Mouse (Mus musculus): ENCODE measurements at regions not wholly inside any gene's neighbourhood (a gene's known extent, or its start where the extent isn't known, plus 50 kb on each side); places are given as distances from the start of the nearest gene placed in this dataset.

DNA sequence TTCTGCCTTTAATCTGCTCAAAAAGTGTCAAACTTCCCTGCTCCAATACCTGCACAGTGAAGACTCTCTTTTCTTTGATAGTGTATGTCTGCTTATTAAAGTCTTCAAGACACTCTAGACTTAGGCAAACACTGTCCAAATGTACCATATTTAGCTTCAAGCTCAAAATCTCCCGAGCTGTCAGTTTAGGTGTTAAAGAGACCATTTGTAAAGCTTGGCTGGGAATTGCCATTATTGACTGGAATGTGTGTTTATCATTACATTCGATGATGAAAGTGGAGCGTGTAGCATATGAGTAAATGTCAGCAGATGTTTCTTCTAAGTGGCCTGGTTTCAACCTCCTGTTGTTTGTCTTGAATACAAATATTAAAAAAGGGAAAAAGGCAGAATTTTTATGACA is 564.4 kb downstream of the Prkd1 start:
- no peak overlapping the region for H3K4me3 ChIP-seq (ENCODE audit: low read depth, low read length)
- 44% methylated on average over 3 of the region's 3 CpGs for WGBS
- no peaks in the 10 kb centered on the region for H3K27me3 ChIP-seq (replicated peaks; ENCODE audit: insufficient read depth, low read length)
- no peak for ATAC-seq
- DNase-seq (ENCODE audit: low spot score): no peak
- H3K36me3 ChIP-seq (ENCODE audit: insufficient read depth, low read length): no peaks in the 10 kb centered on the region
- H3K9ac ChIP-seq (replicated peaks; ENCODE audit: low read depth): no peak overlapping the region
- no peak overlapping the region for H3K4me2 ChIP-seq (replicated peaks; ENCODE audit: low read depth, low read length)
- no peak overlapping the region for H3K27ac ChIP-seq (ENCODE audit: low read length)
- TF ChIP-seq CTCF (IDR thresholded peaks at IDR 0.05): no peak
- TF ChIP-seq EP300 (IDR thresholded peaks at IDR 0.05): no peak
- no peaks in the 10 kb centered on the region for H3K9me3 ChIP-seq (ENCODE audit: low read length)
- no peaks in the 10 kb centered on the region for H3K4me1 ChIP-seq (ENCODE audit: insufficient read depth, low read depth, low read length)

DNA sequence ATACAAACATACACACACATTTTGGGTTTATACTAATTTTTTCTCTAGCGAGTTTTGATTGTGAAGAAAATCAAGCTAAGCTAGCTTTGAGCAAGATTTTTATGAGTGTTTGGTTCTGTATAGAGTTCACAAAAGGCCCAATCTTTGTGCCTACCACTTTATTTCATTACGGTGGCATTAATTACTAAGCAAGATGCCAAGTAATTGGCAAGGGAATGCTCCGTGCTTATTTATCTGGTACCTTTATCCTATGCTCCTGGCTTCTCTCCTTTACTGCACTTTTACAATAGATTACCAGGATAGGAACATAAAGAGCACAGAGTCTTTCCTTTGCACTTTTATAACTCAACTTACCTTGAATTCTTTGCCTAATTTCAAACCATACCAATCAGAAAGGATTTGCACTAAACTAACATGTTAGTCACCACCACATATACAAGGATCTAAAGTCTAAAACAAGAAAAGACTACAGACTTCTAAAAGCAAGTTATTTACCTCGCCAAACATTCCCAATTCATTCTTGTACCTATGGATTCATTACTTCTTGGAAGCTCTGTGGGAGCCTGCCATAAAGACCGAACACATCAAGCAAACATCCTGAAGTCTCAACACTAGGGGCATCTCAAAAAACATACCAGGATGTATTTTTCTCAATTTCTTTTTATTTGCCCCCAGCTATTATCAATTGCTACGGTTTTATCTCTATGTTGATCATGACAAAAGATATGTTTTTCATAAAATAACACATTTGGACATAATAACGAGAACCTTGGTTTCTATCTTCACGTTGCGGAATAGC is 537.5 kb downstream of the Prkd1 start:
- Histone ChIP-seq H3K36me3 (ENCODE audit: insufficient read depth, low read length) (no peaks in the 10 kb centered on the region), H3K4me1 (ENCODE audit: insufficient read depth, low read depth, low read length) (no peaks in the 10 kb centered on the region), H3K9ac (replicated peaks; ENCODE audit: low read depth) (no peak overlapping the region), H3K27me3 (replicated peaks; ENCODE audit: insufficient read depth, low read length) (no peaks in the 10 kb centered on the region), H3K4me3 (ENCODE audit: low read depth, low read length) (no peak overlapping the region), H3K27ac (ENCODE audit: low read length) (no peak overlapping the region), H3K4me2 (replicated peaks; ENCODE audit: low read depth, low read length) (no peak overlapping the region), H3K9me3 (ENCODE audit: low read length) (no peaks in the 10 kb centered on the region)
- ATAC-seq: no peak
- no peak for DNase-seq (ENCODE audit: low spot score)
- TF ChIP-seq CTCF (IDR thresholded peaks at IDR 0.05) (no peak), EP300 (IDR thresholded peaks at IDR 0.05) (no peak)
- 83% methylated on average over 9 of the region's 9 CpGs for WGBS

DNA sequence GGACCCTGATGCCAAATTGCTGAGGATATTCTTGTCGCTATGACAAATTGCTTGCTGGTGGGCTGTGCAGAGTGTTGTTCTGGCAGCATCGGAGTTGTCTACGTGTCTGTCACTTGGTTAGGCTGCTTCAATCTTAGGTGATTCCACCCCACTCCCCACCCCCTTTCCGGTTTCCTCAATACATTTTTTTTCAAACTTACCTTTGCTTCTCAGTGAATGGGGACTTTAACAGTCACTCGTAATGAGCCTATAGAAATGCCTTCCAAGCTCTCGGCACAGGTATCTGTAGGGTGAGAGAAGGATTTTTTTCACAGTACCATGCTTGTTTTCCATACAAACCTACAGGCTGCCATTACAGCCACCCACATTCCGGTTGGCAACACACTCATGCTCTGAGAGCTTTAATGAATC is 536.8 kb downstream of the Prkd1 start:
- 71% methylated on average over 7 of the region's 7 CpGs for WGBS
- ATAC-seq: no peak
- Histone ChIP-seq H3K27me3 (replicated peaks; ENCODE audit: insufficient read depth, low read length) (no peaks in the 10 kb centered on the region), H3K9me3 (ENCODE audit: low read length) (no peaks in the 10 kb centered on the region), H3K4me3 (ENCODE audit: low read depth, low read length) (no peak overlapping the region), H3K4me1 (ENCODE audit: insufficient read depth, low read depth, low read length) (no peaks in the 10 kb centered on the region), H3K36me3 (ENCODE audit: insufficient read depth, low read length) (no peaks in the 10 kb centered on the region), H3K9ac (replicated peaks; ENCODE audit: low read depth) (no peak overlapping the region), H3K27ac (ENCODE audit: low read length) (no peak overlapping the region), H3K4me2 (replicated peaks; ENCODE audit: low read depth, low read length) (no peak overlapping the region)
- TF ChIP-seq EP300 (IDR thresholded peaks at IDR 0.05) (no peak), CTCF (IDR thresholded peaks at IDR 0.05) (no peak)
- no peak for DNase-seq (ENCODE audit: low spot score)

DNA sequence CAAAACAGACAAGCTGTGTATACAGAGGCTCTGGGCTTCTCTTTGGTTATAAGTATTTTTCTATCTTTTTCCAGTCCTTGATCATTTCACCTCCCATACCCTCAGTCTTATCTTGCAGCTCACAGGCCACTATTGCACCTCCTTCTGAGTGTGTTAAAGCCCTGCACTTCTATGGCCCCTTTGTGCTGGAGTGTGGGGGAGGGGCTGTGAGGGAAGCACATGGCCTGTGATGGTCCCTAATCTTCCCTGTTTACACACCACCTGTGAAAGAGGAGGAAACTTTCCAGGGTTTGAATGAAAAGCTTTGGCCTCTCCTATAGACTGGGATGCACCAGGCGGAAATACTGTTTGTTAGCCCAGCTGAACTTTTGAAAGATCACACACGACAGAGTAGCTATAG is 533.0 kb downstream of the Prkd1 start:
- Histone ChIP-seq H3K9ac (replicated peaks; ENCODE audit: low read depth) (no peak overlapping the region), H3K4me3 (ENCODE audit: low read depth, low read length) (no peak overlapping the region), H3K9me3 (ENCODE audit: low read length) (no peaks in the 10 kb centered on the region), H3K27ac (ENCODE audit: low read length) (no peak overlapping the region), H3K4me2 (replicated peaks; ENCODE audit: low read depth, low read length) (no peak overlapping the region), H3K27me3 (replicated peaks; ENCODE audit: insufficient read depth, low read length) (no peaks in the 10 kb centered on the region), H3K36me3 (ENCODE audit: insufficient read depth, low read length) (no peaks in the 10 kb centered on the region), H3K4me1 (ENCODE audit: insufficient read depth, low read depth, low read length) (no peaks in the 10 kb centered on the region)
- TF ChIP-seq EP300 (IDR thresholded peaks at IDR 0.05): no peak
- no peak for ATAC-seq
- WGBS: 35% methylated on average over 2 of the region's 2 CpGs
- no peak for DNase-seq (ENCODE audit: low spot score)

DNA sequence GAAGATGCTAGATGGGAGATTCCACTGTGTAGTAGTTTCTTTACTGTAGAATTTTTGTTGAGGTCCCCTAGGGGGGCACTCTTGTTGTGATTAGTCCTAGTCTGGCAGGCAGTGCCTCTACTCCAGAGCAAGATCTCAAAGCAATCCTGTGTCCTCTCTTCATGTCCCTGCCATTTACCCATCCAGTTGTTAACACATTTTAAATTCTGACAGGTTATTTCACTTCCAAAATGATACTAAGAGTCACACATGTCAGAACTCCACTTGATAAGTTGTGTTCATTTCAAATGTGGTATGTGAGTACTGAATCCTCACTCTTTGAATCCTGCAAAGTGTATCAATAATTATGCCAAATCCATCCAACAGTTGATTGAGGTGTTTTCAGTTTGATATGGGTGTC is 530.6 kb downstream of the Prkd1 start:
- no peak for ATAC-seq
- Histone ChIP-seq H3K27ac (ENCODE audit: low read length) (no peak overlapping the region), H3K36me3 (ENCODE audit: insufficient read depth, low read length) (no peaks in the 10 kb centered on the region), H3K4me1 (ENCODE audit: insufficient read depth, low read depth, low read length) (no peaks in the 10 kb centered on the region), H3K27me3 (replicated peaks; ENCODE audit: insufficient read depth, low read length) (no peaks in the 10 kb centered on the region), H3K9ac (replicated peaks; ENCODE audit: low read depth) (no peak overlapping the region), H3K4me3 (ENCODE audit: low read depth, low read length) (no peak overlapping the region), H3K4me2 (replicated peaks; ENCODE audit: low read depth, low read length) (no peak overlapping the region), H3K9me3 (ENCODE audit: low read length) (no peaks in the 10 kb centered on the region)
- no peak for DNase-seq (ENCODE audit: low spot score)
- TF ChIP-seq CTCF (IDR thresholded peaks at IDR 0.05) (no peak), EP300 (IDR thresholded peaks at IDR 0.05) (no peak)

GRCm38 (mm10) chr12:50122145-50122544 is 526.8 kb downstream of the Prkd1 start:
- Histone ChIP-seq H3K4me3 (ENCODE audit: low read depth, low read length) (no peak overlapping the region), H3K9me3 (ENCODE audit: low read length) (no peaks in the 10 kb centered on the region), H3K9ac (replicated peaks; ENCODE audit: low read depth) (no peak overlapping the region), H3K36me3 (ENCODE audit: insufficient read depth, low read length) (no peaks in the 10 kb centered on the region), H3K27me3 (replicated peaks; ENCODE audit: insufficient read depth, low read length) (no peaks in the 10 kb centered on the region), H3K4me2 (replicated peaks; ENCODE audit: low read depth, low read length) (no peak overlapping the region), H3K27ac (ENCODE audit: low read length) (no peak overlapping the region), H3K4me1 (ENCODE audit: insufficient read depth, low read depth, low read length) (no peaks in the 10 kb centered on the region)
- ATAC-seq (no peak), DNase-seq (ENCODE audit: low spot score) (no peak)
- 55% methylated on average over 5 of the region's 5 CpGs for WGBS
- TF ChIP-seq EP300 (IDR thresholded peaks at IDR 0.05): no peak
- TF ChIP-seq CTCF (IDR thresholded peaks at IDR 0.05): no peak

DNA sequence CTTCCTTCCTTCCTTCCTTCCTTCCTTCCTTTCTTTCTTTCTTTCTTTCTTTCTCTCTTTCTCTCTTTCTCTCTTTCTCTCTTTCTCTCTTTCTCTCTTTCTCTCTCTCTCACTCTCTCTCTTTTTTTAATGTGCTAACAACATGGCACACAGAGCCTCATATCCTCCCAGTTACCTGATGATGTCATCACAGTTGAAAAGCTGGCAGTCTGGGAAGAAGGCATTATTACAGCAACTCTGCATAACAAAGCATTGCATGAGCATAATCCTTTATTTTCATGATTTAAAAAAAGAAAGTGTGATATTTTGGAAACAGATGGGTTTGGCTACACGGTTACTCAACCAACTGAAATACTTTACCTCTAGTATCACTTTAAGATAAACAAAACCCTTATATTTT is 525.9 kb downstream of the Prkd1 start:
- WGBS: 65% methylated on average over 1 of the region's 1 CpGs
- Histone ChIP-seq H3K4me1 (ENCODE audit: insufficient read depth, low read depth, low read length) (no peaks in the 10 kb centered on the region), H3K4me3 (ENCODE audit: low read depth, low read length) (no peak overlapping the region), H3K4me2 (replicated peaks; ENCODE audit: low read depth, low read length) (no peak overlapping the region), H3K9ac (replicated peaks; ENCODE audit: low read depth) (no peak overlapping the region), H3K27ac (ENCODE audit: low read length) (no peak overlapping the region), H3K9me3 (ENCODE audit: low read length) (no peaks in the 10 kb centered on the region), H3K27me3 (replicated peaks; ENCODE audit: insufficient read depth, low read length) (no peaks in the 10 kb centered on the region), H3K36me3 (ENCODE audit: insufficient read depth, low read length) (no peaks in the 10 kb centered on the region)
- ATAC-seq: no peak
- TF ChIP-seq EP300 (IDR thresholded peaks at IDR 0.05) (no peak), CTCF (IDR thresholded peaks at IDR 0.05) (no peak)
- DNase-seq (ENCODE audit: low spot score): no peak
